Mouse (Mus musculus) ES-Bruce4 (cell line): ENCODE results near the gene Mks1. TPM values are rescaled to one million over a fixed set of nuclear protein-coding genes. Genes with fewer than 3 reads are reported as not detected.

Experiments
- H3K27ac ChIP-seq: 2 replicates; pipeline ENCODE4 v1.5.1; 2012; ENCODE audit warnings: low read length, inconsistent platforms; ENCODE audit not compliant: insufficient read depth
- H3K27me3 ChIP-seq: 2 replicates; pipeline ENCODE4 v1.6.1; 2012; ENCODE audit warnings: mild to moderate bottlenecking, low read length, inconsistent platforms; ENCODE audit not compliant: control insufficient read depth, poor library complexity, insufficient read depth, severe bottlenecking
- H3K36me3 ChIP-seq: 2 replicates; pipeline ENCODE4 v1.6.1; 2012; ENCODE audit warnings: inconsistent platforms, mild to moderate bottlenecking, low read length, moderate library complexity; ENCODE audit not compliant: control insufficient read depth, poor library complexity, insufficient read depth, severe bottlenecking
- H3K4me1 ChIP-seq: one replicate; pipeline ENCODE4 v1.8.1; 2011; ENCODE audit warnings: low read length; ENCODE audit not compliant: control insufficient read depth, insufficient read depth
- H3K4me3 ChIP-seq: 2 replicates; pipeline ENCODE4 v1.5.1; 2011; ENCODE audit warnings: low read depth, mild to moderate bottlenecking, low read length
- H3K9ac ChIP-seq: 2 replicates; pipeline ENCODE4 v1.6.1; 2012; ENCODE audit warnings: low read depth, mild to moderate bottlenecking, inconsistent platforms; ENCODE audit not compliant: poor library complexity, severe bottlenecking
- H3K9me3 ChIP-seq: replicated peaks from 2 replicates; pipeline ENCODE4 v1.6.1; 2012; ENCODE audit warnings: mild to moderate bottlenecking, low read length, inconsistent platforms; ENCODE audit not compliant: control insufficient read depth, poor library complexity, insufficient read depth, severe bottlenecking
- CTCF ChIP-seq: IDR thresholded peaks from one replicate; pipeline ENCODE4 v1.8.1; 2011; ENCODE audit warnings: low read depth, low read length
- EP300 ChIP-seq: IDR thresholded peaks from 2 replicates; pipeline ENCODE4 v1.6.1; 2011; ENCODE audit warnings: low read depth, low read length; ENCODE audit not compliant: insufficient read depth
- POLR2A ChIP-seq: IDR thresholded peaks from one replicate; pipeline ENCODE4 v1.8.1; 2011; ENCODE audit warnings: low read length; ENCODE audit not compliant: insufficient read depth
- polyA plus RNA-seq: library from polyadenylated mRNA; stranded (reverse); fragments of >200 nt; gene quantifications from 2 replicates; pipeline ENCODE4 v1.2.4, GENCODE M21; 2011; ENCODE audit warnings: low read depth; ENCODE audit not compliant: missing spikeins, insufficient read depth, insufficient read length

The Mks1 gene
- 8.2 and 12.1 TPM in 2 replicates for polyA plus RNA-seq

- H3K9me3 ChIP-seq = no peaks in the 10 kb centered on the region
- H3K27ac ChIP-seq = no peak within 1 kb of the TSS
Observed at GRCm38 (mm10) chr11:87852690-87853596, at the start of gene Mks1. Gene Mks1, plus strand, starts transcription at chr11:87853215.

GRCm38 (mm10) chr11:87805448-87805847 is 47.6 kb upstream of the Mks1 start:
- H3K27me3 ChIP-seq = no peaks in the 10 kb centered on the region
- H3K9me3 ChIP-seq = no peaks in the 10 kb centered on the region
- no peaks in the 10 kb centered on the region for H3K36me3 ChIP-seq
- H3K4me3 ChIP-seq = no peak overlapping the region
- H3K27ac ChIP-seq = no peak overlapping the region
- peak; percentile 33 for TF ChIP-seq CTCF
- TF ChIP-seq EP300 = no peak
- no peak for TF ChIP-seq POLR2A
- H3K9ac ChIP-seq = no peak overlapping the region
- no peaks in the 10 kb centered on the region for H3K4me1 ChIP-seq

More at GRCm38 (mm10) chr11:87852690-87853596, at the start of gene Mks1:
- no peak for TF ChIP-seq POLR2A
- TF ChIP-seq CTCF = no peak
- TF ChIP-seq EP300 = 0 out of 2 replicates have a peak, but pooled peaks have one; percentile 32
- Histone ChIP-seq H3K4me1 (no peaks in the 10 kb centered on the region), H3K36me3 (peaks cover 2% of the 10 kb centered on the region; the same call in 1 of the 2 replicates), H3K9ac (peak within 1 kb of the TSS; percentile 56), H3K27me3 (no peaks in the 10 kb centered on the region), H3K4me3 (peak within 1 kb of the TSS; percentile 52)

GRCm38 (mm10) chr11:87807433-87807832 is 45.6 kb upstream of the Mks1 start:
- no peak overlapping the region for H3K9ac ChIP-seq
- H3K27ac ChIP-seq = no peak overlapping the region
- H3K4me3 ChIP-seq = no peak overlapping the region
- TF ChIP-seq POLR2A (no peak), EP300 (no peak), CTCF (no peak)
- H3K36me3 ChIP-seq = no peaks in the 10 kb centered on the region
- no peaks in the 10 kb centered on the region for H3K4me1 ChIP-seq
- no peaks in the 10 kb centered on the region for H3K27me3 ChIP-seq
- no peaks in the 10 kb centered on the region for H3K9me3 ChIP-seq

GRCm38 (mm10) chr11:87808236-87808635 is 44.8 kb upstream of the Mks1 start:
- Histone ChIP-seq H3K4me3 (no peak overlapping the region), H3K9me3 (no peaks in the 10 kb centered on the region), H3K27me3 (no peaks in the 10 kb centered on the region), H3K4me1 (no peaks in the 10 kb centered on the region), H3K9ac (no peak overlapping the region), H3K36me3 (no peaks in the 10 kb centered on the region), H3K27ac (no peak overlapping the region)
- TF ChIP-seq CTCF (no peak), EP300 (no peak), POLR2A (no peak)

- TF ChIP-seq CTCF (no peak), EP300 (no peak), POLR2A (no peak)
- no peak overlapping the region for H3K27ac ChIP-seq
- H3K4me3 ChIP-seq = no peak overlapping the region
- H3K27me3 ChIP-seq = no peaks in the 10 kb centered on the region
- no peak overlapping the region for H3K9ac ChIP-seq
- H3K36me3 ChIP-seq = no peaks in the 10 kb centered on the region
- H3K4me1 ChIP-seq = no peaks in the 10 kb centered on the region
- H3K9me3 ChIP-seq = no peaks in the 10 kb centered on the region
Observed at GRCm38 (mm10) chr11:87811396-87811795, 41.6 kb upstream of the Mks1 start.

- H3K4me3 ChIP-seq = no peak overlapping the region
- H3K9ac ChIP-seq = no peak overlapping the region
- H3K36me3 ChIP-seq = no peaks in the 10 kb centered on the region
- no peaks in the 10 kb centered on the region for H3K4me1 ChIP-seq
- H3K27me3 ChIP-seq = no peaks in the 10 kb centered on the region
- H3K9me3 ChIP-seq = no peaks in the 10 kb centered on the region
- no peak for TF ChIP-seq EP300
- TF ChIP-seq POLR2A = no peak
- TF ChIP-seq CTCF = no peak
- no peak overlapping the region for H3K27ac ChIP-seq
Observed at GRCm38 (mm10) chr11:87814831-87815230, 38.2 kb upstream of the Mks1 start.
